Mouse (Mus musculus) testis, postnatal 10 days (tissue): ENCODE results near the gene Prx.

Experiments used
- DNase-seq: peaks from one replicate; pipeline ENCODE4 v3.0.0; 2021; ENCODE audit warnings: low spot score

The Prx gene

GRCm38 (mm10) chr7:27560291-27560887, 61.3 kb downstream of the Prx start:
- no peak for DNase-seq

DNA sequence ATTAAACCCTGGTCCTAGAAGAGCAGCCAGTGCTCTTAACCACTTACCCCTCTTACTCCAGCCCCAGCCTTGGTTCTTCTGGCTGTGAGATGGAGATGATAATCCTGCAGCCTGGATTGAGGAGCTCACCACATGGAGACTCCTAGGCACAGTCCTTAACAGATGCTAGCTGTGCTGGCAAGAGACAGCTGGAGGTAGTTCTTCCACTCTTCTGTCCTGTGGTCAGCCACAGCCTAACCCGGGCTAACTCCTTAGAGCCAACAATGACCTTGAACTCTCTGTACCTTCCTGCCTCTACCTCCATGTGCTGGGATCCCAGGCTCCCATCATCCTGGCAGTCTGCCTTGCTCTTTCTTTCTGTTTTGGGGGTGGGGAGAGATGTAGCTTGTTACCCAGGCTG, 61.9 kb downstream of the Prx start:
- DNase-seq = no peak
